Mouse (Mus musculus): ENCODE data around the gene Cdh6. TPM values are rescaled to one million over a fixed set of nuclear protein-coding genes. Genes with fewer than 3 reads are reported as not detected.

Cdh6 gene
- polyA plus RNA-seq, 1 experiment: 0.42 TPM

DNA sequence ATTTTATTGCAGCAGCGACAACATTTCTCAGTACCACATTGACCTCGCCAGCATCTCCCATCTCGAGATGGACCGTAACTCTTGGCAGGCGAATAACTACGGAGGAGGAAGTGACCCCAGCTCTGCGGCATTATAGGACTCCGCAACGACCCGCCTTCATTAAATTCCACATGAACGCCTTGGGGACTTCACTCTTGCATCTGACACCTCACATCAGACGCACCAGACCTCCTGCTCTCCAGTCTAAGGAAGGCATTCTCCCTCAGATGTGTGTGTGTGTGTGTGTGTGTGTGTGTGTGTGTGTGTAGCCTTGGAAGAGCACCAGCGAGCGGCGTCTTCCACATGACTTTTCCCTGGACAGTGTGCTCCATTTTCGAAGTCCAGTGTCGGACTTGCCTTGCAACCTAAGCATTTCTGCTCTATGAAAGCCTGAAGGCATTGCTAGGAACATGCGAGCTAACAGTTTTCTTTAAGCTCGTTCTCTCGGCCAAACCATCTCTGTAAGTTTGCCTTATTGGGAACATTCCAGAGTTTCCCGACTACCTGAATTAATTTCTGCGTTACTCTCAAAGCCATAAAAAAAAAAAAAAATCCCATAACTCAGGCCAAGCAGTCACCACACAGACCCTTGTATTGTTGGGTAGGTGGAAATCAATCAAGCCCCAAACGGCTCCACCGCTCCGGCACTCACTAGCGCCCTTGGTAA is 957 bp downstream of the Cdh6 start:
- TF ChIP-seq CTCF (IDR thresholded peaks at IDR 0.05; ENCODE audit: control insufficient read depth, insufficient read depth, low read length) (no peak), POLR2A (IDR thresholded peaks at IDR 0.05; ENCODE audit: borderline replicate concordance, control insufficient read depth, low read depth, low read length) (no peak)
- H3K27ac ChIP-seq (ENCODE audit: control insufficient read depth, insufficient read depth, low read depth, low read length, poor library complexity): no peak overlapping the region
- no peaks in the 10 kb centered on the region for H3K4me1 ChIP-seq (ENCODE audit: control insufficient read depth, insufficient read depth, low read length)
- H3K4me3 ChIP-seq (replicated peaks; ENCODE audit: control insufficient read depth, low read depth, low read length): no peak overlapping the region
- WGBS: 2% methylated on average over 26 of the region's 26 CpGs

DNA sequence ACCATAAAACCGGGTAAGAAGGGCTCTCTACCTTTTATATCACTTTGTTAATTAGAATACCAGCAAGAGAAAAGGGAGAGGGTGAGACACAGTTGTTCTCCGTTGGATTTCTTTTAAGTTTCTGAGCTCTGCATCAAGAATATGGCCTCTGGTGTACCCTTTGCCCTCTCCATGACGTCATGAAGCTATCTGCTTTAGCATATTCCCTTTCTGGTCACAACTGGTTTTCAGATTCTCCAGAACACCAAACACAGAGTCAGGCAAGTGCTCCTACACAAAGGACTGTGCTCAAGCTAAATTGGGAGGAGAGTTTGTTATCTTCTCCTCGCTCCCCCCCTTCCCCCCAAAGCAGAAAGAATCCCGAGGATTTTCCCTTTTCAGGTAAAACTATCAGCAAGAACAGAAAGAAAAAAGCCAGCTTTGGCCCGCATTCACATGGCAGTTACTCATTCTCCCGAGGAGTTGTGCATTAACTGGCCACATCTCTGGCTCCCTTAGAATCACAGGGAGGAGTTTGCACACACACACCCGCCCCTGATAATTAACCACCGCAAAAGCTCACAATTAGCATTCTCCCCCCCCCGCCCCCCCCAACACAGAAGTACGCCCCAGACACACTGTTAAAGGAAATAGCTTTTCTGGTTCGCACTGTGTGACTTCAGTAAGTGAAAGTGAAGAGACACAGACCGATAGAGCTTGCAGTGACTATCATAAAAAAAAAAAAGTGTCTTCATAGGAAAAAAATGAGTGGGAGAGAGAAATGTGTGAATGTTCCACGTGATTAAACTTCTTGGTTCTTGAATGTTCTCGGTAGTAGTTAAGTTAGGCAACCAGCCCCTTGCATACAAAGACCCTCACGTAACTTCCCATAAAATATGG is 1.8 kb downstream of the Cdh6 start:
- TF ChIP-seq POLR2A (IDR thresholded peaks at IDR 0.05; ENCODE audit: borderline replicate concordance, control insufficient read depth, low read depth, low read length) (no peak), CTCF (IDR thresholded peaks at IDR 0.05; ENCODE audit: control insufficient read depth, insufficient read depth, low read length) (no peak)
- 4% methylated on average over 16 of the region's 16 CpGs for WGBS
- no peak overlapping the region for H3K27ac ChIP-seq (ENCODE audit: control insufficient read depth, insufficient read depth, low read depth, low read length, poor library complexity)
- H3K4me3 ChIP-seq (replicated peaks; ENCODE audit: control insufficient read depth, low read depth, low read length): no peak overlapping the region
- no peaks in the 10 kb centered on the region for H3K4me1 ChIP-seq (ENCODE audit: control insufficient read depth, insufficient read depth, low read length)

DNA sequence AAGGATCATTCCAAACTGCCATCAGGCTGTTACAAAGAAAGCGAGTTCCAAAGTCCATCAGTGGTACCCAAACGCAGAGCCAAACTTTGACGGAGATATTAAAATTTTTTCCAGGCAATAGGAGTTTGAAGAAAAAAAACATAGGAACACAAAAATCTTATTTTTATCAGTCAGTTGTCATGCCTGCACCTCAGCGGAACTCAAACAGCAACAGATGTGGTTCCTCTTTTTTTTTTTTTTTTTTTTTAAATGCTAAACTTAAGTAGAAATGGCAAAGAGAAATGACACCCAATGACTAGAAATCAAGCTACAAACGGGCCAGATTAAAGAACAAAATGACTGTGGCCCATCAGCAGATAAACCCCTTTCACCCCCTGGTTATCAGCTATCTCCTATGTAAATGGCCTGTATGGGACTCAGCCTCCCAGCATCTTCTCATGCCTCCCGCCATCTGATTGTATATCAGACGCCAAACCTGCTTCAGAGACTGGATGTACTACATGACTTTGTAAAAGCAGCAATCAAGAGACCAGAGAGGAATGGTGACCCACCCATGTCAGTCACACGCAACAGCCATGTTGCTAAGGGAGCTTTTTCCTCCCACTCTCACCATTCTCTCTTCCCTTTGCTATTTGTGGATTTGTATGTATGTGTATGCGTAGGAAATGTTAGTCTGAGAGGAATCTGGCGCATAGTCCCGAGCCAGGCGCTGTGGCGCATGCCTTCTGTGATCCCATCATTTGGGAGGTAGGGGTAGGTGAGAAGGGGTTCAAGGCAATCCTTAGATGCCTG is 8.2 kb downstream of the Cdh6 start:
- 63% methylated on average over 13 of the region's 13 CpGs for WGBS
- H3K27ac ChIP-seq (ENCODE audit: control insufficient read depth, insufficient read depth, low read depth, low read length, poor library complexity): no peak overlapping the region
- TF ChIP-seq POLR2A (IDR thresholded peaks at IDR 0.05; ENCODE audit: borderline replicate concordance, control insufficient read depth, low read depth, low read length): no peak
- TF ChIP-seq CTCF (IDR thresholded peaks at IDR 0.05; ENCODE audit: control insufficient read depth, insufficient read depth, low read length): no peak
- no peaks in the 10 kb centered on the region for H3K4me1 ChIP-seq (ENCODE audit: control insufficient read depth, insufficient read depth, low read length)
- no peak overlapping the region for H3K4me3 ChIP-seq (replicated peaks; ENCODE audit: control insufficient read depth, low read depth, low read length)

DNA sequence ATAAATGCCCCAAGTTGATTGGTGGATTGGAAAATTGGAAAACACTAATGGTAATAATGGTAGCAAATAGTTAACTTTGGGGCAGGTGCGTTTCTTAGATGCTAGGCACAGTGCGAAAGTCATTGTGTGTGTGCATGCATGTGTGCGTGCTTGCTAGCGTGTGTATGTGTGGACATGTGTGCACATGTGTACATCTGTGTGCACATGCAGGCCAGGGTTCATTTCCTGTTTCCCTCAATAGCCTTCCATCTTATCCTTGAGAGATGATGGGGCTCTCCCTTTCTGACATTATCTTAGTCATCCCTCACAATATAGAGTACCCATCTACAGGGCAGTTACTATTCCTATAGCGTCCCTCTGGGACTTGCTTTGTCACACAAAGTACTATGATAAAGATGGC is 17.7 kb downstream of the Cdh6 start:
- Histone ChIP-seq H3K27ac (ENCODE audit: control insufficient read depth, insufficient read depth, low read depth, low read length, poor library complexity) (no peak overlapping the region), H3K4me3 (replicated peaks; ENCODE audit: control insufficient read depth, low read depth, low read length) (no peak overlapping the region), H3K4me1 (ENCODE audit: control insufficient read depth, insufficient read depth, low read length) (no peaks in the 10 kb centered on the region; the same call in 1 of the 2 replicates)
- TF ChIP-seq POLR2A (IDR thresholded peaks at IDR 0.05; ENCODE audit: borderline replicate concordance, control insufficient read depth, low read depth, low read length): no peak
- 83% methylated on average over 5 of the region's 5 CpGs for WGBS

DNA sequence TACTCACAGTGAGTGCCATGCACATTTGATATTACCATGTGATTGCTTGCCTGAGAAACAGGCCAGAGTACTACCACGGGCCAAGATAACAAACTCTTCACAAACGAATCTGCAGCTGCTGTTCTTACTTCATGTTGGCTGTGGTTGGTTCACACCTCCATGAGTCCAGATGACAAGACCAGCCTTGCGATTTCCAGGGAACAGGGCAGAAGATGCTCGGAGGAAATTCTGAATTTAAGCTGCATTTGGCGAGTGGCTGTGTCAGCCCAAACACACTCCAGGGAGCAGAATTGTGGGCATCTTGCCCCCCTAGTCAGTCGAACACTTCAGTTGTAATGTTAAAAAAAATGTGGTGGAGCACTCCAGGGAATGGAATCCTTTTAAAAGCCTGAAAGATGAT is 18.1 kb downstream of the Cdh6 start:
- TF ChIP-seq CTCF (IDR thresholded peaks at IDR 0.05; ENCODE audit: control insufficient read depth, insufficient read depth, low read length) (no peak), POLR2A (IDR thresholded peaks at IDR 0.05; ENCODE audit: borderline replicate concordance, control insufficient read depth, low read depth, low read length) (no peak)
- no peak overlapping the region for H3K27ac ChIP-seq (ENCODE audit: control insufficient read depth, insufficient read depth, low read depth, low read length, poor library complexity)
- no peaks in the 10 kb centered on the region; the same call in 1 of the 2 replicates for H3K4me1 ChIP-seq (ENCODE audit: control insufficient read depth, insufficient read depth, low read length)
- WGBS: 74% methylated on average over 6 of the region's 6 CpGs
- no peak overlapping the region for H3K4me3 ChIP-seq (replicated peaks; ENCODE audit: control insufficient read depth, low read depth, low read length)

DNA sequence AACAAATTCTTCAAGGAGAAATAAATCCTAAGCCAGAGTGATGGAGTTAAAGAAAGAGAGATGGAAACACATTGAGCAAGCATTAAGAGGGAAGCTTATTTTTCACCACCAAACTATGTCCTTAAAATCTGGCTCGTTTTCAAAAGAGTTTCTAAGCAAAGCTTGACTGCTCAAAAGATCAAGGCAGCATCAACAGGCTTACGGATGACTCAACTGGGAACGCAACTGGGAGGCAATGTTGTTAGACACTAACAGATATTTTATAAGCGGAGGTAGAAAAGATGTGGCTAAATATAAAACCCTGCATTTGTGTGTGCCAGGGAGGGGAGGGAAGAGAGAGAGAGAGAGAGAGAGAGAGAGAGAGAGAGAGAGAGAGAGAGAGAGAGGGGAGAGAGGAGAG is 31.5 kb downstream of the Cdh6 start:
- no peaks in the 10 kb centered on the region for H3K4me1 ChIP-seq (ENCODE audit: control insufficient read depth, insufficient read depth, low read length)
- H3K4me3 ChIP-seq (replicated peaks; ENCODE audit: control insufficient read depth, low read depth, low read length): no peak overlapping the region
- H3K27ac ChIP-seq (ENCODE audit: control insufficient read depth, insufficient read depth, low read depth, low read length, poor library complexity): no peak overlapping the region
- TF ChIP-seq CTCF (IDR thresholded peaks at IDR 0.05; ENCODE audit: control insufficient read depth, insufficient read depth, low read length): no peak
- no peak for TF ChIP-seq POLR2A (IDR thresholded peaks at IDR 0.05; ENCODE audit: borderline replicate concordance, control insufficient read depth, low read depth, low read length)
- 71% methylated on average over 4 of the region's 4 CpGs for WGBS

DNA sequence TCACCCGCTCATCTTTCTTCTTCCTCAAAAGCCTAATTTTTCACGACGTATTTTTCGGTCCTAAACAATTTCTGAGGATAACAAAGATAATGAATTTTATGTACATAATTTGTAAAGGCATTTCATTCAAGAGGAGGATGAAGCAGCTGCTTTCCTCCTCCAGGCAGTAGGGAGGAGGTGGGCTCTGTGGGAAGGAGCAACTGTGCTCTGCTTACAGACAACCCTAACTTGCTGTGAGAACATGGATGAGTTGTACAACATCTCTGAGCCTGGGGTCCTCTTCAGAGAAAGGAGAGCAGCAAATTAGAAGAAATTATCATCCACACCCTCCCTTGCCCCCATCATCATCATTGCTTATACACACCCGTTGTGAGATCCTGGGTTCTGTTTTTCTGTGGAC is 33.8 kb downstream of the Cdh6 start:
- Histone ChIP-seq H3K4me3 (replicated peaks; ENCODE audit: control insufficient read depth, low read depth, low read length) (no peak overlapping the region), H3K4me1 (ENCODE audit: control insufficient read depth, insufficient read depth, low read length) (no peaks in the 10 kb centered on the region), H3K27ac (ENCODE audit: control insufficient read depth, insufficient read depth, low read depth, low read length, poor library complexity) (no peak overlapping the region)
- TF ChIP-seq CTCF (IDR thresholded peaks at IDR 0.05; ENCODE audit: control insufficient read depth, insufficient read depth, low read length) (no peak), POLR2A (IDR thresholded peaks at IDR 0.05; ENCODE audit: borderline replicate concordance, control insufficient read depth, low read depth, low read length) (no peak)
- 79% methylated on average over 5 of the region's 5 CpGs for WGBS

DNA sequence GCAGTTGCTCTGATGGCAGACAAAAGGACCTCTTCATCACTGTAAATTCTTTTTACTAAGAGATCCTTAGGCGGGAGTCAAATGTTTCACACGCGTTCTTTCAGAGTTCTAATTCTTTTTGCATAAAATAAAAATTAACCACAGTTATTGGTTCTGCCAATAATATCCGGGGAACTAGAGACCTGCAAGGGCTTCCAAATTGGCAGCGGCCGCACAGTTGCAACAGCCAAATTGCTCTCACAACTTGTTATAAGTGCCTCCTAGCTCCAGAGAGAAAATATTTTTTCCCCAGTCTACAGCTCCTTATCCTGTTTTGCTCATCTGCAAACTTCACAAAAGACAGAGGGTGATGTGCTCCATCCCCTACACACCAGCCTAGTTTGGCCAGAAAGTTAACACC is 36.3 kb downstream of the Cdh6 start:
- WGBS: 84% methylated on average over 6 of the region's 6 CpGs
- no peaks in the 10 kb centered on the region for H3K4me1 ChIP-seq (ENCODE audit: control insufficient read depth, insufficient read depth, low read length)
- TF ChIP-seq POLR2A (IDR thresholded peaks at IDR 0.05; ENCODE audit: borderline replicate concordance, control insufficient read depth, low read depth, low read length) (no peak), CTCF (IDR thresholded peaks at IDR 0.05; ENCODE audit: control insufficient read depth, insufficient read depth, low read length) (no peak)

More for the DNA sequence above, 36.3 kb downstream of the Cdh6 start:
- Histone ChIP-seq H3K27ac (ENCODE audit: control insufficient read depth, insufficient read depth, low read depth, low read length, poor library complexity) (no peak overlapping the region), H3K4me3 (replicated peaks; ENCODE audit: control insufficient read depth, low read depth, low read length) (no peak overlapping the region)

All from bone marrow, adult 2 months (tissue).